Mouse (Mus musculus): Measurements from ENCODE around the gene Serpinf2.
A peak's percentile ranks its signal among the peaks of the same experiment; 100 is the strongest.

Serpinf2 gene

GRCm38 (mm10) chr11:75383529-75383928, 55.9 kb downstream of the Serpinf2 start:
- peak; percentile 74 for DNase-seq (ENCODE audit: low read depth, low spot score)
